Mouse (Mus musculus) neutrophil, adult 83 days (primary cell): ENCODE data around the gene Tprgl. TPM values are rescaled to one million over a fixed set of nuclear protein-coding genes. Genes with fewer than 3 reads are reported as not detected.

Experiments
- total RNA-seq, 2 experiments: library from RNA; stranded (reverse); gene quantifications; one replicate each; pipeline ENCODE4 v1.2.4; 2023

The Tprgl gene
- 100 to 1,000 TPM; 135 to 139 TPM for total RNA-seq

GRCm38 (mm10) chr4:154160538-154161390 is at the start of gene Tprgl:
Gene Tprgl, minus strand, starts transcription at chr4:154160666.

GRCm38 (mm10) chr4:154170506-154171150 is 10.2 kb upstream of the Tprgl start, which contains the start of gene Megf6:
Gene Megf6, plus strand, starts transcription at chr4:154170730.

GRCm38 (mm10) chr4:154142211-154143040 is 18.0 kb downstream of the Tprgl start, which contains the start of gene Wrap73:
Gene Wrap73, plus strand, starts transcription at chr4:154142372.

GRCm38 (mm10) chr4:154140182-154140212 is 20.5 kb downstream of the Tprgl start, which contains the start of gene Trp73:
Gene Trp73, minus strand, starts transcription at chr4:154140208.

Other genes starting within 250 kb of the Tprgl start
- 10 to 100 TPM; 12.7 to 21.4 TPM for gene A430005L14Rik, start 203.4 kb downstream of the Tprgl start, total RNA-seq
- 10 to 100 TPM in 1 of 2 experiments, 1 to 10 TPM in 1; 10.0 to 13.1 TPM for gene Dffb, start 185.5 kb downstream of the Tprgl start, total RNA-seq
- gene Cep104, start 185.5 kb downstream of the Tprgl start, total RNA-seq = 1 to 10 TPM; 6.6 to 6.8 TPM
- 10 to 100 TPM; 27.2 to 30.5 TPM for gene Lrrc47, start 148.9 kb downstream of the Tprgl start, total RNA-seq
- 10 to 100 TPM; 10.8 to 11.7 TPM for gene Smim1, start 134.4 kb downstream of the Tprgl start, total RNA-seq
- not detected for gene Ccdc27, start 118.0 kb downstream of the Tprgl start, total RNA-seq
- gene Trp73, start 20.5 kb downstream of the Tprgl start, total RNA-seq = not detected
- 10 to 100 TPM; 10.1 to 10.3 TPM for gene Wrap73, start 18.3 kb downstream of the Tprgl start, total RNA-seq
- under 1 TPM in 1 of 2 experiments, not detected in 1; 0.11 TPM for gene Megf6, start 10.1 kb upstream of the Tprgl start, total RNA-seq
- gene Arhgef16, start 141.0 kb upstream of the Tprgl start, total RNA-seq = not detected
- gene B230104I21Rik, start 175.5 kb upstream of the Tprgl start, total RNA-seq = not detected